Mouse (Mus musculus): ENCODE data around the gene Btbd6. TPM values are rescaled to one million over a fixed set of nuclear protein-coding genes. Genes with fewer than 3 reads are reported as not detected.

The Btbd6 gene
- total RNA-seq (2021) = 10 to 100 TPM; 55.8 to 55.9 TPM
- long read RNA-seq, experiment 1, transcript Btbd6-204 (4 exons, 2,085 nt) = major isoform, 15 of 32 reads
- long read RNA-seq, experiment 1, transcript Btbd6-203 (3 exons, 832 nt) = minor isoform, 6 of 32 reads
- long read RNA-seq, experiment 1, partial matches to known transcripts = 5 of 32 reads
- long read RNA-seq, experiment 1, other reads (novel, unspliced or antisense) = 3 of 32 reads
- long read RNA-seq, experiment 2, transcript Btbd6-204 (4 exons, 2,085 nt) = major isoform, 16 of 36 reads
- long read RNA-seq, experiment 2, transcript Btbd6-203 (3 exons, 832 nt) = minor isoform, 7 of 36 reads
- long read RNA-seq, experiment 2, partial matches to known transcripts = 2 of 36 reads
- long read RNA-seq, experiment 2, other reads (novel, unspliced or antisense) = 5 of 36 reads

DNA sequence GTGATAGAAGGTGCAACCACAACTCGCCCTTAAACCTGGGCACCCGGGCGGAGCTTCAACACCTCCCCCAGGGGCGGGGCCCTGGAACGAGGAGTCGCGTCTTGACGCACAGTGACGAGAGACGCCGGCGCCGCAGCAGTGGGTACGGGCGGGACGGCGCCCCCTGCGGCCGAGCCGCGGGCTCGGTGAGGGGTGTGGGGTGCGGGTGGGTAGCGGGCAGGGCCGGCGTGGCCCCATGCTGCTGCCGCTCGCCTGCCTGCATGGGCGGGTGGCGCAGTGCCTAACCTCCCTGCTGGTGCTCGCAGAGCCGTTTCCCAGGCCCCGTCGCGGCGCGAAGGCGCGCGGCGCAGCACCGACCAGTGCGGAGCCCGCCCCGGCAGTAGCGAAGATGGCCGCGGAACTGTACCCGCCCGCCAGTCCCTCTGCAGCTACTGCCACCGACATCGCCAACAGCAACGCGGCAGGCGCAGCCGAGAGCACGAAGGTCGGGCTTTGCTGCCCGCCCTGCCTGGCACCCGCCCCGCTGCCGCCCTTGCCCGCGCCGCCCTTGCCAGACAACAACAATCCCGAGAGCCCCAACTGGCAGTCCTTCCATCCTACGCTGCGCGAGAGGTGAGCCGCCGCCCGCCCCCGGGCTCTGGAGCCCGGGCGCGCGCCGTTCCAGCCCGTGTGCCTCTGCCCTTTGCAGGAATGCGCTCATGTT is at the start of gene Btbd6:
Btbd6 (plus strand) TSS at position 112 of the 703 bp plus-strand sequence.
- DNase-seq (ENCODE audit: low spot score in 2 of 2) = peak; percentile 91 to 92

DNA sequence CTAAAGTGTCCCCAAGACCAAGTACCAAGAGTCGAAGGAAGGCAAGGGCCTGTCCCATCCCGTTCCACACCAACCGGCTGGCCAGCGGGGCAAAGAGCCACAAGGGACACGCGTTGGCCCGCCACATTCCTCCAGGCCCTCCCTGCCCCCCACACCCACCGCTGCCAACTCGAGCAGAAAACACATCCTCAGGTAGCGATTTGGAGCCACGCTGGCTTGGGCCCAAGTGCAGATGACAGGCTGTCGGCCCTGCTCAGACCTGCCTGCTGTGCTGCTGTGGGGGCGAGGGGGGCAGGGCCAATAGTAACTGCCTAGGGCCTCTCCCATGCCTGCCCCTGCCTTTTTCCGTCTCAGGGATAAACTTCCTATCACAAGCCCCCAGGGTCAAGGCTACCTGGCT is 49.0 kb upstream of the Btbd6 start:
- Histone ChIP-seq H3K27ac (no peak overlapping the region), H3K4me3 (no peak overlapping the region)
- no peak for TF ChIP-seq CTCF (conservative IDR thresholded peaks at IDR 0.05)
- no peak for DNase-seq (ENCODE audit: low spot score in 2 of 2)

More for the DNA sequence above, at the start of gene Btbd6:
- Histone ChIP-seq H3K27ac (peak within 1 kb of the TSS; percentile 98), H3K4me3 (peak within 1 kb of the TSS; percentile 83)
- peak; percentile 76 for TF ChIP-seq CTCF (conservative IDR thresholded peaks at IDR 0.05)

DNA sequence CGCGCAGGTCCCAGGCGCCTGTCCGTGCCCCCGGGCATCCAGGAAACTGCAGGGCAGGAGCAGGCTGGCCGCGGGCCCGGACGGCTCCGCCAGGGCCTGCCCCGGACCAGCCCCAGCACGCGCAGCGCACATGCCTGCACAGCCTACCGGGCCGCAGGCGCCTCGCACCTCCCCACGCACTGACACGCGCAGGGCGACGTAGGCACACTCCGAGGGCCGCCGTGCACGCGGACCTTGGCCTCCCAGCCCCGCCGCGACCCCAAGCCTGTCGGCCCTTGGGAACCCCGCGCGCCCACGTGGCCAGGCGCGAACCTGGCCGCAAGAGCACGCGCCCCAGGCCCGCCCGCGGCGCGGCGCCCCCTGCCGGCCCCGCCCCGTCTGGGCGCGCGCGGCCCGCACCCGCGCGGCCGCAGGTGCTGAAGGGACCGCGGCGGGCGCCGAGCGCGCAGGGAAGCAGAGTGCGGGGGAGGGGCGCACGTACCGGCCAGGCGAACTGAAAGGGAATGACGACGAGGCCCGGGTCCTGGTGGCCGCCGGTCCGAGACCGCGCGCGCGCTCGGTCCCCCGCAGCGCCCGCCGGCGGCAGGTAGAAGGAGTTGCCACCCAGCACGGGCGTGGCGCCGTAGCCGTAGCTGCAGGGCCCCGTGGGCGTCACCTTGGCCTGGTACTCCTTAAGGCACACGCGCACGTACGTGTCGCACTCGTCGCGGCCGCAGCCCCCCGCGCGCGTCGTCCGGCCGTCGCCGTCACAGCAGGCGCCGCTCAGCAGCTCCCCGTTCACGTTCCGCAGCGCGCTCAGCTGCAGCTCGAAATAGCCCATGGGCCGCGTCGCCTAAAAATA is 47.7 kb upstream of the Btbd6 start:
- Histone ChIP-seq H3K27ac (peak overlapping the region; percentile 92), H3K4me3 (peak overlapping the region; percentile 73)
- TF ChIP-seq CTCF (conservative IDR thresholded peaks at IDR 0.05) = peak; percentile 21; the same call in 1 of the 2 replicates
- peak in 1 of 2 experiments; percentile 45 for DNase-seq (ENCODE audit: low spot score in 2 of 2)

DNA sequence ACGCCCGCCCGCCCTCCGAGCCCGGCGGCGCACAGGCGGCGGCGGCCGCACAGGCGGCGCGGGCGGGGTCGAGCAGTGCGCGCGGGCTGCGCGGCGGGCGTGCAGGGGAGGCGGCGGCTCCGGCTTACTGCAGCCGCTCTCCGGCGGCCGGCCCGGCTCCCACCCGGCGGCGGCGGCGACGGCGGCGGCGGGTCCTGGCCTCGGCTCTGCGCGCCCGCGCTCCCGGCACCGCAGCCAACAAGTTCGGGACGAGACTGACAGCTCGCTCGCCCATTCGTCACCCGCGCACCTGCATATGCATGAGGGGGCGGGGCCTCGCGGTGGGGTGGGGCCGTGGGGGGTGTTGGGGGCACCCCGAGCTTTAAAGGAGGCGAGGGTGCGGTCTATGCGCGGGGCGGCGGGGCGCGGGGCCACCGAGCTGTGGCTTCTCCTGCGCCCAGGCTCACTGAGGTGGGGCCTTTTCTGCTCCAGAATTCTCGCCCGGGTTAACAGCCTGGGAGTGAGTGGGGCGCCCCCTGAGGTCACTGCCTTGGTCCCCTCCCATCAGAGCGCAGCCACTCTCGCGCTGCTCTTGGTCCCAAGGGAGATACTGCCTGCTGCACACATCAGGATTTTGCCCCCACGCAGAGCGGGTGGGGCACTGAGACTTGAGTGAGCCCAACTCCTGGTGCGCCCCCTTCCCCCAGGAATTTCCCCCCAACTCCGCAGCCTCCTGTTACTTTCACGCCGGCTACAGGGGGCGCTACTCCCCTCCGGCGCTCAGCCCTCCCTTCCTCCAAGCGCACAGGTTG is 46.5 kb upstream of the Btbd6 start, which contains the start of gene Jag2:
Jag2 (minus strand) TSS at position 215 of the 791 bp plus-strand sequence.
- TF ChIP-seq CTCF (conservative IDR thresholded peaks at IDR 0.05) = peak; percentile 77
- peak within 1 kb of the TSS; percentile 92 for H3K27ac ChIP-seq
- DNase-seq (ENCODE audit: low spot score in 2 of 2) = peak; percentile 71 to 80
- peak within 1 kb of the TSS; percentile 73 for H3K4me3 ChIP-seq

DNA sequence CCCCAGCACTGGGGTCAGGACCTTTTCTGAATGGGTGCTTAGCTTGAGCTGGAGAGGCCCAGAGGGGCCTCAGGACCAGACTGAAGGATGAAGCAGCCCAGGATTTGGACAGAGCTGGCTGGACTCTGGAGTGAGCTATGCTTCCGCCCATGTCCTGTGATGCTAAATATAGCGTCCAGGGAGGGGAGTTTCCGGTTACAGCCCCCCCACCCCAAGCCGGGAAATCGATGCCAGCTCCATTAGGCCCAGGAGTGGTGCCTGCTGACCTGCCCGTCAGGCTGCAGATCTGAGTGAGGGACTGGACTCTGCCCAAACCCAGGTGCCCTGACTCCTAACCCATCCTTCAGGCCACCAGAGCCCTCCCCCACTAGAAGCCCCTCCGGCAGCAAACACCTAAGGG is 43.6 kb upstream of the Btbd6 start:
- Histone ChIP-seq H3K4me3 (no peak overlapping the region), H3K27ac (no peak overlapping the region)
- TF ChIP-seq CTCF (conservative IDR thresholded peaks at IDR 0.05) = no peak
- DNase-seq (ENCODE audit: low spot score in 2 of 2) = no peak

DNA sequence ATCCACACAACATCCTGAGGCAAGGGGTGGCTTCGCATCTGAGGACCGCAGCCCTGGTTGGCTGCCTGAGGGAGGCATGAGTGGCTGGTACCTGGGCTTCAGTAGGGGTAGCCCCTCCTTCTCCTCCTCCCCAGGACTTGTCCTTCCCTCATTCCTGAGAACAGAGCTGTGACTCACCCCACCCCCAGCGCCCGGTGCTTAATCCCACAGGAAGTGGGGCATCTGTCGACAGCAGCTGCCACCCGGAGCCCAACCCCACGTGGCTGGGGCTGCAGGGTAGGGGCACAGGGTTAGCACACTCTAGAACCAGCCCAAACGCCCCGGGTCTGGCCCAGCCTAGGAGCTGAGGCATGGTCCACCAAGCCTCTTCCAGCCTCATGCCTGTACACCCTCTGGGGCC is 38.4 kb upstream of the Btbd6 start:
- TF ChIP-seq CTCF (conservative IDR thresholded peaks at IDR 0.05) = no peak
- H3K4me3 ChIP-seq = no peak overlapping the region
- H3K27ac ChIP-seq = no peak overlapping the region
- no peak for DNase-seq (ENCODE audit: low spot score in 2 of 2)

DNA sequence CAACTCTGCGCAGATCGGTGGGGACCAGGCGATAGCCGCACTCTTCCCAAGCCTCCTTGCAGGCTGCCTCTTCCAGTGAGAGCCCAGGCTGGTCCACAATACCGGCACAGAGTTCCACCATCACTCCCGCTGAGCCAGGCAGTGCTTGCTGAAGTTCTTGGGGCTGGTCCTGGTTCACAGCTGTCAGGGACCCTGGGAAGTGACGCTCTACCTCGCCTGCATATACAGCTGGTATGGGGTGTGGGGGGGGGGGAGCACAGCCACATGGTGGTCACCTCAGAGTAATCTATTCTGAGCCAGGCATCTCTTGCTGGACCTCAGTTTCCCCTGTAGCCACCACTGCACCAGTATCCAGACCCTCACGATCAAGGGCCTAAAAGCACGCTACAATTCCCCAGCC is 37.9 kb upstream of the Btbd6 start:
- Histone ChIP-seq H3K27ac (no peak overlapping the region), H3K4me3 (no peak overlapping the region)
- no peak for DNase-seq (ENCODE audit: low spot score in 2 of 2)

DNA sequence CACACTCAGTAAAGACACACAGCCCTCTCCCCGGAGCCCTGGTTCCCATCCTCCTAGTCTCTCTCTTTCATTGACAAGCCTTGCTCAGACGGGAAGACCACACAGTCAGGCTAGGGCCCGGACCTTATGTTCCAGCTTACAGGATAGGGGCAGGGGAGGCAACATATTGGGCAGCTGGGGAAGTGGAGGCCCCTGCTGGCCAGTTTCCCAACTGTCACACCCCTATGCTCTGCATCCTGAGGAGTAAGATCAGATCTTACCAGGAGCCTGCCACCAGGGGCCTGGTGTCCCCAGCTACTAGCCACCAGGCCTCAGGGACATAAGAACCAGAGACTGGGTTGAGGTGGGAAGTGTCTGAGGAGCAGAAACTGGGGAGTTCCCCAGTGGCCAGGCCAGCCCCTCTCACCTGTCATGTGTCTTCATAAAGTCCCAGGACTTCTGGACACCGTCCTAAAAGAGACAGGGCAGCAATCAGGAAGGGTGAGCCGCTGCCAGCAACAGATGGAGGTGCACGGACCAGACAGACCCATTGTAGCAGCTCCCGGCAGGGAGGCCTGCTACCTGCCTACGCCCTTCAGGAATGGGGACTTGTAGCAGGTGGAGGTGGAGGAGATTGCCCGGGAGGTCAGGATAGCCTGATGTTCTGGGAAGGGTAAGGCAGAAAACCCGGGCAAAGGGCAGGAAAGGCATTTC is 37.3 kb upstream of the Btbd6 start:
- TF ChIP-seq CTCF (conservative IDR thresholded peaks at IDR 0.05) = peak; percentile 59
- Histone ChIP-seq H3K27ac (no peak overlapping the region), H3K4me3 (no peak overlapping the region)
- DNase-seq (ENCODE audit: low spot score in 2 of 2) = no peak

More for the DNA sequence above, 37.9 kb upstream of the Btbd6 start:
- TF ChIP-seq CTCF (conservative IDR thresholded peaks at IDR 0.05) = no peak

DNA sequence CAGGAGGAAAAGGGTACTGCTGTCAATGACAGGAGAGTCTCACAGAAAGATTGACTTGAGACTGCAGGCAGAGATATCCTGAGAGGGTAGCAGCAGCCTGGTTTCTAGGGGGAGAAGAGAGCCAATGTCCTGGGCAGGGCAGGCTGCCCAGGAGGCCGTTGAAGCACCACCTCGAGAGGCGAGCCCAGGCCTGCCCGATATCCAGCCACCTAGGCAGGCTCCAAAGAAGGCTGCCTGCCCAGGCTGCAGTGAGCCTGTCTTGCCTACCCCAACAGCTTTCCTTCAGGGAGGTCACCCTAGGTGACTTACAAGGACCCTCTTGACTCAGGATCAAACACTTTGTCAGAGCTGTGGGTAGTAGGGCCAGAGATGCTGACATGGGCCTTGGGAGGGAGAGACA is 36.0 kb upstream of the Btbd6 start:
- no peak for TF ChIP-seq CTCF (conservative IDR thresholded peaks at IDR 0.05)
- H3K27ac ChIP-seq = no peak overlapping the region
- DNase-seq (ENCODE audit: low spot score in 2 of 2) = no peak
- H3K4me3 ChIP-seq = no peak overlapping the region

DNA sequence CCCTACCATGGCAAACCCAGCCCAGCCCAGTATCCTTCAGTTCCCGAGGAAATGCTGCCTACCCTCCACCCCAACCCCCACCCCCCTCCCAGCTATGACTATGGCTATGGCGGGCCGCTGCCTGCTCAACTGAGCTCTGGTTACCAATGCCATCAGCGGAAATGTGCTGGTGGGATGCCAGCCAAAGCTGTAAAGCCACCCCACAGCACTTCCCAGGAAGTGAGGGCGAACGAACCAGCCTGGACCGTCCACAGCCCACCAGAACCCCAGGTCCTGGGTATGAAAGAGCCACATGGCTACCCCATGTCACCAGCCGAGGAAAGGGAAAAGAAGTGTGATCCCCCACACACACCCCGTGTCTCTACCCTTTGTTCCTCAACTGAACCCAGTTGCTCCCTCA is 35.6 kb upstream of the Btbd6 start:
- DNase-seq (ENCODE audit: low spot score in 2 of 2) = no peak
- no peak for TF ChIP-seq CTCF (conservative IDR thresholded peaks at IDR 0.05)
- Histone ChIP-seq H3K27ac (no peak overlapping the region), H3K4me3 (no peak overlapping the region)

DNA sequence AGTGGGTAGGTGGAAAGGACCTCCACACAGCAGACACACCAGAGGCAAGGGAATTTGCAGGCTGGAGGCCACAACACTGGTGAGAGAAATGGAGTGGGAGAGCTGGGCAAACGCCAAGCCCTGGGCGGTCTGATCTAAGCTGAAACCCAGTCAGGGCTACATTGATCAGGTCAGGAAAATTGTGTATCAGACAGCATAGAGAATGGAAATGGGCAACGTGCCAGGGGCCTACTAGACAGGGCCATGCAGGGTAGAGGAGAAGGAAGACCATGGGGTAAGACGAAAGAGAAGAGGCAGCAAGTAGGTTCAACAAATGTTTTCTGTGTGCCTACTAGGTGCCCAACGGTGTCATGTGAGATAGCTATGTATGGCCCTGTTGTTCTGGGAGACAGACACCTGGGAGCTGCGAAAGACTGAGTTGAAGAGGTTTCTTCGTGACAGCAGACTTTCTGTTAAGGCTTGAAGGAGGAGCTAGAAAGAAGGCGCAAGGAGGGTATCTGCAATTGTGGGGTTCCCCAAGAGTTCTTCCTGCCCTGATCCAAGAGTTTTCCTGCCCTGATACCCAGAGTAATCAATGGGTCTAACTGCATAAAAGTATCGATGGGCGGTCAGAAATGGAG is 35.0 kb upstream of the Btbd6 start:
- no peak for TF ChIP-seq CTCF (conservative IDR thresholded peaks at IDR 0.05)
- no peak for DNase-seq (ENCODE audit: low spot score in 2 of 2)
- peak overlapping the region; percentile 96 for H3K27ac ChIP-seq
- peak overlapping the region; percentile 86 for H3K4me3 ChIP-seq
